Mouse (Mus musculus): ENCODE results near the gene Trmu. TPM values are rescaled to one million over a fixed set of nuclear protein-coding genes. Genes with fewer than 3 reads are reported as not detected.
A peak's percentile ranks its signal among the peaks of the same experiment; 100 is the strongest.
"Not testable (repeated sequence)": the region's sequence is repeated elsewhere in the genome, so short reads cannot be mapped to it uniquely, and the experiment has no call there.

Trmu gene
- polyA plus RNA-seq, 1 experiment from 2014 or later, result 15.4 TPM

- Histone ChIP-seq H3K27me3 (ENCODE audit: control insufficient read depth, insufficient read depth, low read depth, low read length) (no peaks in the 10 kb centered on the region), H3K9me3 (replicated peaks; ENCODE audit: control insufficient read depth, low read length) (no peaks in the 10 kb centered on the region), H3K36me3 (ENCODE audit: control insufficient read depth, insufficient read depth) (no peaks in the 10 kb centered on the region), H3K4me3 (ENCODE audit: low read depth, low read length) (no peak overlapping the region), H3K27ac (ENCODE audit: low read length) (no peak overlapping the region), H3K9ac (ENCODE audit: low read depth, low read length) (no peak overlapping the region), H3K4me1 (ENCODE audit: control insufficient read depth, low read depth, low read length) (no peaks in the 10 kb centered on the region), H3K4me2 (ENCODE audit: low read depth, low read length) (no peak overlapping the region)
- no peak for ATAC-seq (ENCODE audit: low read depth)
- 70% methylated on average over 12 of the region's 12 CpGs for WGBS (ENCODE audit: insufficient replicate concordance)
These were observed 27.3 kb upstream of the Trmu start for GRCm38 (mm10) chr15:85851656-85852392.

GRCm38 (mm10) chr15:85858980-85859489 is 20.1 kb upstream of the Trmu start:
- Histone ChIP-seq H3K9ac (ENCODE audit: low read depth, low read length) (peak overlapping the region; percentile 71), H3K9me3 (replicated peaks; ENCODE audit: control insufficient read depth, low read length) (no peaks in the 10 kb centered on the region), H3K27me3 (ENCODE audit: control insufficient read depth, insufficient read depth, low read depth, low read length) (no peaks in the 10 kb centered on the region), H3K36me3 (ENCODE audit: control insufficient read depth, insufficient read depth) (peaks cover 24% of the 10 kb centered on the region), H3K4me1 (ENCODE audit: control insufficient read depth, low read depth, low read length) (peaks cover 16% of the 10 kb centered on the region), H3K27ac (ENCODE audit: low read length) (0 out of 2 replicates have a peak overlapping the region, but pooled peaks have one; percentile 19), H3K4me2 (ENCODE audit: low read depth, low read length) (peak overlapping the region; percentile 81), H3K4me3 (ENCODE audit: low read depth, low read length) (peak overlapping the region; percentile 89)
- WGBS (ENCODE audit: insufficient replicate concordance), result 10% methylated on average over 15 of the region's 15 CpGs
- ATAC-seq (ENCODE audit: low read depth), result no peak

- H3K9me3 ChIP-seq (replicated peaks; ENCODE audit: control insufficient read depth, low read length), result no peaks in the 10 kb centered on the region
- no peaks in the 10 kb centered on the region for H3K27me3 ChIP-seq (ENCODE audit: control insufficient read depth, insufficient read depth, low read depth, low read length)
- peaks cover 16% of the 10 kb centered on the region for H3K4me1 ChIP-seq (ENCODE audit: control insufficient read depth, low read depth, low read length)
- H3K4me2 ChIP-seq (ENCODE audit: low read depth, low read length), result peak within 1 kb of the TSS; percentile 81
- H3K4me3 ChIP-seq (ENCODE audit: low read depth, low read length), result peak within 1 kb of the TSS; percentile 89
- peaks cover 29% of the 10 kb centered on the region for H3K36me3 ChIP-seq (ENCODE audit: control insufficient read depth, insufficient read depth)
- WGBS (ENCODE audit: insufficient replicate concordance), result under 1% methylated on average over 42 of the region's 42 CpGs
- peak within 1 kb of the TSS; percentile 67 for H3K27ac ChIP-seq (ENCODE audit: low read length)
- peak; percentile 99 for ATAC-seq (ENCODE audit: low read depth)
- peak within 1 kb of the TSS; percentile 88 for H3K9ac ChIP-seq (ENCODE audit: low read depth, low read length)
These were observed 19.6 kb upstream of the Trmu start, which contains the start of gene Gtse1 for GRCm38 (mm10) chr15:85859490-85860031. Gtse1 (plus strand) TSS chr15:85859745.

GRCm38 (mm10) chr15:85865913-85866312 is 13.2 kb upstream of the Trmu start:
- H3K9me3 ChIP-seq (replicated peaks; ENCODE audit: control insufficient read depth, low read length); H3K27me3 ChIP-seq (ENCODE audit: control insufficient read depth, insufficient read depth, low read depth, low read length); H3K27ac ChIP-seq (ENCODE audit: low read length); ATAC-seq (ENCODE audit: low read depth); H3K4me1 ChIP-seq (ENCODE audit: control insufficient read depth, low read depth, low read length); H3K4me3 ChIP-seq (ENCODE audit: low read depth, low read length); H3K9ac ChIP-seq (ENCODE audit: low read depth, low read length); H3K4me2 ChIP-seq (ENCODE audit: low read depth, low read length): not testable (repeated sequence)
- 89% methylated on average over 7 of the region's 7 CpGs for WGBS (ENCODE audit: insufficient replicate concordance)
- peaks cover 70% of the 10 kb centered on the region for H3K36me3 ChIP-seq (ENCODE audit: control insufficient read depth, insufficient read depth)

GRCm38 (mm10) chr15:85867696-85868095 is 11.4 kb upstream of the Trmu start:
- Histone ChIP-seq H3K4me2 (ENCODE audit: low read depth, low read length) (no peak overlapping the region), H3K27ac (ENCODE audit: low read length) (no peak overlapping the region), H3K36me3 (ENCODE audit: control insufficient read depth, insufficient read depth) (peaks cover 71% of the 10 kb centered on the region)

GRCm38 (mm10) chr15:85877336-85877735 is 1.8 kb upstream of the Trmu start:
- Histone ChIP-seq H3K4me1 (ENCODE audit: control insufficient read depth, low read depth, low read length) (peaks cover 14% of the 10 kb centered on the region), H3K4me2 (ENCODE audit: low read depth, low read length) (no peak overlapping the region), H3K9ac (ENCODE audit: low read depth, low read length) (no peak overlapping the region), H3K4me3 (ENCODE audit: low read depth, low read length) (no peak overlapping the region), H3K27me3 (ENCODE audit: control insufficient read depth, insufficient read depth, low read depth, low read length) (no peaks in the 10 kb centered on the region), H3K36me3 (ENCODE audit: control insufficient read depth, insufficient read depth) (peaks cover 26% of the 10 kb centered on the region), H3K9me3 (replicated peaks; ENCODE audit: control insufficient read depth, low read length) (no peaks in the 10 kb centered on the region), H3K27ac (ENCODE audit: low read length) (no peak overlapping the region)
- 92% methylated on average over 7 of the region's 7 CpGs for WGBS (ENCODE audit: insufficient replicate concordance)
- no peak for ATAC-seq (ENCODE audit: low read depth)

More at GRCm38 (mm10) chr15:85867696-85868095, 11.4 kb upstream of the Trmu start:
- H3K9me3 ChIP-seq (replicated peaks; ENCODE audit: control insufficient read depth, low read length), result no peaks in the 10 kb centered on the region
- H3K9ac ChIP-seq (ENCODE audit: low read depth, low read length), result no peak overlapping the region
- H3K4me3 ChIP-seq (ENCODE audit: low read depth, low read length), result no peak overlapping the region
- ATAC-seq (ENCODE audit: low read depth), result 0 out of 2 replicates have a peak, but pooled peaks have one; percentile 45
- no peaks in the 10 kb centered on the region for H3K4me1 ChIP-seq (ENCODE audit: control insufficient read depth, low read depth, low read length)
- WGBS (ENCODE audit: insufficient replicate concordance), result 38% methylated on average over 6 of the region's 6 CpGs
- H3K27me3 ChIP-seq (ENCODE audit: control insufficient read depth, insufficient read depth, low read depth, low read length), result no peaks in the 10 kb centered on the region

GRCm38 (mm10) chr15:85879498-85879895 is 385 bp downstream of the Trmu start:
- H3K4me1 ChIP-seq (ENCODE audit: control insufficient read depth, low read depth, low read length), result peaks cover 14% of the 10 kb centered on the region
- H3K27me3 ChIP-seq (ENCODE audit: control insufficient read depth, insufficient read depth, low read depth, low read length), result no peaks in the 10 kb centered on the region
- H3K4me2 ChIP-seq (ENCODE audit: low read depth, low read length), result peak overlapping the region; percentile 75
- 0% methylated on average over 18 of the region's 18 CpGs for WGBS (ENCODE audit: insufficient replicate concordance)
- H3K9me3 ChIP-seq (replicated peaks; ENCODE audit: control insufficient read depth, low read length), result no peaks in the 10 kb centered on the region
- ATAC-seq (ENCODE audit: low read depth), result peak; percentile 38
- H3K4me3 ChIP-seq (ENCODE audit: low read depth, low read length), result peak overlapping the region; percentile 78
- peak overlapping the region; percentile 70 for H3K27ac ChIP-seq (ENCODE audit: low read length)
- H3K9ac ChIP-seq (ENCODE audit: low read depth, low read length), result peak overlapping the region; percentile 77
- peaks cover 17% of the 10 kb centered on the region for H3K36me3 ChIP-seq (ENCODE audit: control insufficient read depth, insufficient read depth)

GRCm38 (mm10) chr15:85885606-85886005 is 6.5 kb downstream of the Trmu start:
- Histone ChIP-seq H3K27ac (ENCODE audit: low read length) (no peak overlapping the region), H3K9ac (ENCODE audit: low read depth, low read length) (no peak overlapping the region), H3K36me3 (ENCODE audit: control insufficient read depth, insufficient read depth) (peaks cover 4% of the 10 kb centered on the region), H3K4me2 (ENCODE audit: low read depth, low read length) (no peak overlapping the region), H3K9me3 (replicated peaks; ENCODE audit: control insufficient read depth, low read length) (no peaks in the 10 kb centered on the region), H3K27me3 (ENCODE audit: control insufficient read depth, insufficient read depth, low read depth, low read length) (no peaks in the 10 kb centered on the region), H3K4me1 (ENCODE audit: control insufficient read depth, low read depth, low read length) (no peaks in the 10 kb centered on the region; the same call in 1 of the 2 replicates), H3K4me3 (ENCODE audit: low read depth, low read length) (no peak overlapping the region)
- ATAC-seq (ENCODE audit: low read depth), result no peak
- 62% methylated on average over 5 of the region's 5 CpGs for WGBS (ENCODE audit: insufficient replicate concordance)

- ATAC-seq (ENCODE audit: low read depth), result no peak
- H3K36me3 ChIP-seq (ENCODE audit: control insufficient read depth, insufficient read depth), result peaks cover 19% of the 10 kb centered on the region
- no peak overlapping the region for H3K27ac ChIP-seq (ENCODE audit: low read length)
- H3K4me2 ChIP-seq (ENCODE audit: low read depth, low read length), result no peak overlapping the region
- H3K9me3 ChIP-seq (replicated peaks; ENCODE audit: control insufficient read depth, low read length), result no peaks in the 10 kb centered on the region
- no peaks in the 10 kb centered on the region for H3K27me3 ChIP-seq (ENCODE audit: control insufficient read depth, insufficient read depth, low read depth, low read length)
- no peak overlapping the region for H3K4me3 ChIP-seq (ENCODE audit: low read depth, low read length)
- WGBS (ENCODE audit: insufficient replicate concordance), result 41% methylated on average over 4 of the region's 4 CpGs
- no peak overlapping the region for H3K9ac ChIP-seq (ENCODE audit: low read depth, low read length)
- H3K4me1 ChIP-seq (ENCODE audit: control insufficient read depth, low read depth, low read length), result no peaks in the 10 kb centered on the region
These were observed 10.1 kb downstream of the Trmu start for GRCm38 (mm10) chr15:85889235-85889634.

All from liver, embryonic 16.5 days (tissue).